Mouse (Mus musculus): ENCODE measurements at regions not wholly inside any gene's neighbourhood (a gene's known extent, or its start where the extent isn't known, plus 50 kb on each side); places are given as distances from the start of the nearest gene placed in this dataset.
A peak's percentile ranks its signal among the peaks of the same experiment; 100 is the strongest.
"Not testable (repeated sequence)": the region's sequence is repeated elsewhere in the genome, so short reads cannot be mapped to it uniquely, and the experiment has no call there.

DNA sequence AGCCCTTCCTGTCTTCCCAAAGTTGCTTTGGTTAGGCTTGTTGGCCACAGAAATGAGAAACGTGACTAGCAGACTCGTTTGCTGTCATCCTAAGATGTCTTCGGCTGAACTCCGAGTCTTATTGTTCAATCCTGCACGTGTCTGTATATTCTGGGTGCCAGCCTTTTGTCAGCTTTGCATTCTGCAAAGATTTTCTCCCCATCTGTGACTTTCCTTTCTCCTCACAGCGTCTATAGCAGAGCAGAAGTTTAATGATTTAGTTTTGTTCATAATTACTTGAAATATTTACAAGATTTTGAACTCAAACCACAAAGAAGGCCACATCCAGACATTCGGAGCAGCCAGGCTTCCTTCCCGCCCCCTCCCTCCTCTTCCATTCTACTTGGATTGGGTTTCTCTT, 152.5 kb downstream of the Kif26a start:
- DNase-seq (ENCODE audit: low read depth, low spot score) = no peak

DNA sequence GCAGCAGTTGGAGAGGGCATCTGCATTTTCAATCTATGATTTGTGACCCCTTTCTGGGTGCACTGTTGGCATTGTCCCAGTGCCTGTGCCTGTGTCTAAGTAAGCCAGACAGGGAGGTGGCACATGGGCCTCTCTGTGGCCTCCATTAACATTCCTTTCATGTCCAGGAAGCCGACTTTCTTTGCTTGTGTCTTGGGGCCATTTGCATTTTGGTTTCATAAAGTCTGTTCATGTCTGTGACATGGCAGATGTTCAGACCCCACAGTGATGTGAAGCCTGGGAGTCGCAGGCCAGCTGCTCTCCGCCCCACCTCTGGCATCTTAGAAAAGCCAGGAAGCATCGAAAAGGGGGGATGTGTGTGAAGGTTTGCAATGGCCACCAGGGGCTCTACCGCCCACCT, 153.1 kb downstream of the Kif26a start:
- no peak for DNase-seq (ENCODE audit: low read depth, low spot score)

DNA sequence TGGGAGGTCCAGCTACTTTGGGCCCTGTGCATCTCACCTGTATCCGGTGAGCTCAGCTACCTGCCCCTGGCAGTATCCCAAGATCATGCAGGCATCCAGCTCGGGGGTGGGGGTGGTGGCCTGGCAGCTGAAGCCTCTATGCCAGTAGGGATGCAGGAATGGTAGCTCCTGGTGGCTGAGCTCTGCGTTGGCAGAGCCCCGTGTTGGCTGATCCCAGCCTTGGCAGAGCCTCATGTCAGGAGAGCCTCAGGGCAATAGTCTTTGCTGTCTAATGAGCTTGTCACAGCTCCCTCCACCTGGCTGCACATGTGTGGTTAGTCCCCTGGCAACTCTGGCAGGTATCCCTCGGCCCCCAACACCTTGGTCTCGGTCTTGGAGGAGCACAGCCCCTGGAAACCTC, 153.6 kb downstream of the Kif26a start:
- no peak for DNase-seq (ENCODE audit: low read depth, low spot score)

DNA sequence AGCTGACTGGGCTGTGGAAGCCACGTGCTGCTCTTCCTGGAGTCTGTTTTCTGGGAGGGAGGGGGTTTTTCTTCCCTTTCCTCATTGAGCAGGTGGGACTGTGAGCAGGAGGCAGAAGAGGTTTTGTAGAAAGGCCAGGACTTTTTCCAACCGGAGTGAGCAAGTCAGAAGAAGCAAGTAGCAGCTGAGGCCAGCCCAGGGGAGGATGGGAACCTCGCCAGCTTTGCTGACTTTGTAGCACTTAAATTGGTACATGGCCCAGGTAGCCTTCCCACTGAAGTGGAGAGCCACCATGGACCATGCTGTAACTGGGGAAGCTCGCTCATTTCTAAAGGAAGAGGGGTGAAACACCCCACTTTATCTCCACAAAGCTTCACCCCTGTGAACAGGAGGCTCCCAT, 154.1 kb downstream of the Kif26a start:
- no peak for DNase-seq (ENCODE audit: low read depth, low spot score)

DNA sequence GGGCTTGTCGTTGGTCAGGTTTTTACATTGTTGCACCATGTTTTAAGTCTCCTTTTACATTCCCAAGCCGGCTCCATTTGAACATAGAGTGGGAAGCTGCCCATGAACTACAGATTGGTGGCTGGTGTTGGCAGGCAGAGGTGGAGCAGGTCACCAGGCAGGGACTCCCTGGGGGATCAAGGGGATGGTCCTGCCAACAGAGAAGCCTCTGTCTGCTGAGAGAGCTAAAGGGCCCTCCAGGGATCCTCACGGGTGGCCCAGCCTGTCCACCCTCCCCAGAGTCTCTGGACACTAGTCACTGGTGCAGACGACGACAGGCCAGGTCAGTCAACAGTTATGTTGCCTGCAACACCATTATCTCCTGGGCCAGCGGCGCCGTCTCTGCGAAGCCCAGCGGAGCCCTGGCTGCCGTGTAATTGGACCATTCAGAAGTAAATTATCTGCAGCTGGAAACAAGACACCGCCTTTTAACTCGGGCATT, 155.4 kb downstream of the Kif26a start:
- no peak for DNase-seq (ENCODE audit: low read depth, low spot score)

DNA sequence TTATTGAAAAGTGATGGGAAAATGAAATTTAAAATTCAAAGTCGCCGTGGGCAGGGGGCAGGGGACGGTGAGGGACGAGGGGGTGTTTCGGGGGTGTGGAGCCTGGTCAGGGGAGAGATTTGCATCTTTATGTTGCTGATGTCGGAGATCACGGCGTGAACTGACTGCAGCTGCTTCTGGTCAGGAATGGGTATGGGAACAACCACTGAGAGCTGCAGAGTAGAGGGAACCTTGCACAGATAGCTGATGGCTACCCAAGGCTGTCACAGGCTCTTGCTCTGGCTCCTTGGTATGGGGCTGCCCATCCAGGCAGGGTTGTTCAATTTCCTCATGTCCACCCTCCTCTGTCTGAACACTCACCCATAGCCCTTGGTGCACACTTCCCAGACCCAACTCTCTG, 155.9 kb downstream of the Kif26a start:
- DNase-seq (ENCODE audit: low read depth, low spot score) = no peak

DNA sequence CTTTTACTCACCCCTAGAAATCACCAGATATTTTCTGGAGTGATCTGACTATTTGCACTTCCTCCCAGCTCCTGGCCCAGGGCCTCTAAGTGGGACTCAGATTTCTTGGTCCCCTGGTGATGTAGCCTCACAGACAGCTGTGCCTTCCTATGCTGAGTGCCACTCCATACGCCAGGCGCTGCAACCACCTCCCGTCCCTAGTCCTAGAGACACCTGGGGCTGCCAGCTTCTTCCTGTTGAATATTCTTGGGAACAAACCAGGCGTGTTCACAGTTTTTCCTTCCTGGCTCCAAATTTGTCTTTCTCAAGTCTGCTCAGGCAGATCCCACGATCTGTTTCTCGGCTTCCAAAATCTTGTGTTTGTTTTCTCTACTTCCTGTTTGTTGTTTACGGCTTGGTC, 160.2 kb downstream of the Kif26a start:
- DNase-seq (ENCODE audit: low read depth, low spot score) = no peak

DNA sequence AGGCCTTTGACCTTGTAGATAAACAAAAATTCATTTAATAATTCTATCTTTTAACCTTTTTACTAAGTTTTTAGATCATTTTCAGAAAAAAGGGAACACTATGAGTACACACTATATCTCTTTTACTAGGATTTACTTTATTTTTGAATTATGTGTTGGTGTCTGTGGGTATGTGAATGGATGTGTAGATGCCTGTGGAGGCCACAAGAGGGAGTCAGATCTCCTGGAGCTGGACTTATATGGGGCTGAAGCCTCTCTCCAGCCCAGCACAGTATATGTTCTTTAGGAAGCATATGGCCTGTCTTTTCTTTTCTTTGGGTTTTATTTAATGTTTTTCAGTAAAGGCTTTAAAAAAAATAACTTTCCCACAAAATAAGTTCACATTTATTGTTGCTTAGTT, 162.0 kb downstream of the Kif26a start:
- peak; percentile 33 for DNase-seq (ENCODE audit: low read depth, low spot score)

DNA sequence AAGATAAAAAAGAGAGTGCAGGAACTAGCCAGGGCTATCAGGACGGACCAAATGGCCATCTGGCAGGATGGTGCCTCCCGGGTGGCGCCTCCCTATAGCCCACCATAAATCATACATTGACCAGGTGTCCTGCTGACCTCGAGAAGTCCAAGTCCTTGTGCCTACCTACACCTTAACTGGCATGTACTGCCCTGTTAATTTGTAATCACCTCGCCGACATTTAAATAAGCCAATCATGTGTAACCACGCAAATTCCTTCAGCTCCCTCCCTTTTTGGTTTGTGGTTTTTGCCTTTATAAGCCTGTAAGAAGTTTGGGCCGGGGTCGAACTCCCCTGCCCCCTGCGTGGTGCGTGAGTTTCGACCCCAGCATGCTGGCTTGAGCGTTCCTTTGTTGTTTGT, 163.1 kb downstream of the Kif26a start:
- not testable (repeated sequence) for DNase-seq (ENCODE audit: low read depth, low spot score)

DNA sequence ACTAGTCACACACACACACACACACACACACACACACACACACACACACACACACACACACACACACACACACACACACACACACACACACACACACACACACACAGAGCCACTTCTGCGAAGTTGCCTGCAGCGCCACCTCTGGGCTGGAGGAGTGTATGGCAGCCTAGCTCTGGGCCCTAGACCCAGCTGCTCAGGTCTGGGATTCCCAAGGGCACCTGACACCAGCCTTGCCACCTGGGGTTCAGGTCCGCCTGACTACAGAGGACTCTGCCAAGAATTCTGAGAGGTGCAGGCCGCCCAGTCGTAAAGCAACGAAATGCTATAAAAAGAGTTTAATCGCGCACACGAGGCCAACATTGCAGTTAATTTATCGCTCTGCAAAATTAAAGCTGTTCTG, 163.8 kb downstream of the Kif26a start:
- DNase-seq (ENCODE audit: low read depth, low spot score) = peak; percentile 53

DNA sequence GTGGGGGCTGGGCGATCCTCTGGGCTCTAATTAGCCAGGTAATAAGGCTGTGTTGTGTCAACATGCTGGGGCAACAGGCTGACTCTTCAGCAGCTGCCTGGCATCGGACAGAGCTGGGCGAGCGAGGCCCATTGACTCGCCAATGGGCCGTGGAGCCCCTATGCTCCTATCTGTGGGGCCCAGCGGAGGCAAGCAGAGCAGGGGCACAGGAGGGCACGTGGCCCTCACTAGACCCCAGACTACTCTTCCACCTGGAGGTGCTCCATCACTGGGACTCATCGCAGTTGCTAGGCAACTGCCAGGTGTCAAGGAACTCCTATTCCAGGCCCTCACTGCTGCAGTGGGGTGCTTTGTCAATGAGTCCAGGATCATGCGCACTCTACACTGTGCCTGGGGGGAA, 164.7 kb downstream of the Kif26a start:
- DNase-seq (ENCODE audit: low read depth, low spot score) = peak; percentile 44

DNA sequence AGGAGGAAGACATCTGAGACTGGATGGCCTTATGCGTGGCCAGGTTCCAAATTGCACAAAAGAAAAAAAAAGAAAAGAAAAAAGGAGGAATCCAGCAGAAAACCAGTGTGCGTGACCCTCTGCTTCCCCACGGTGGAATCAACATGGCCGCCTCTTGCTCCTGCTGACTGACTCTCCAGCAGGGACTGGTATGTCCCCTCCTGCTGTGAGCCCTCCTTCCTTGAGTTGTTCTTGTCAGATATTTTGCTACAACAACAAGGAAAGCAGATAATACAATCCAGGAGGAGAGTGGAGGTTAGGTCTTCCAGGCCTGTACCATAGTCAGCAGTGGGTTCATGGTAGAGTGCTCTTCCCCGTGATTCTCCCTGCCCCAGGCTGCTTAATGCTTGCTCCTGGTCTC, 168.8 kb downstream of the Kif26a start:
- DNase-seq (ENCODE audit: low read depth, low spot score) = peak; percentile 51

DNA sequence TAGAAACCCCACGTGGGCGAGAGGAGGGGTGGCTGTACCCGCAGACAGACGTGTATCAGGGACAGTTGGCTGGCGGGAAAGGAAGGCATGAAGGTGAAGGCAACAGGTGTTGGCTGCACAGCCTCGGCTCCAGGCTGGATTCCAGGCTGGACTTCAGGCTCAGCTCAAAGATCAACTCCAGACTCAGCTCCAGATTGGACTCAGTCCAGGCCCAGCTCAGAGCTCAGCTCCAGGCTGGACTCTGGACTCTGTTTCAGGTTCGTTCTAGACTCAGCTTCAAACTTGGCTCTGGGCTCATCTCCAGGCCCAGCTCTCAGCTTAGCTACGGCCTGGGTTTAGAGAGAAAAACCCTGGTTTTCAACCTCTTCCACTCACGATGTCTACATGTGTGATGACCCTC, 171.2 kb downstream of the Kif26a start:
- DNase-seq (ENCODE audit: low read depth, low spot score) = no peak

DNA sequence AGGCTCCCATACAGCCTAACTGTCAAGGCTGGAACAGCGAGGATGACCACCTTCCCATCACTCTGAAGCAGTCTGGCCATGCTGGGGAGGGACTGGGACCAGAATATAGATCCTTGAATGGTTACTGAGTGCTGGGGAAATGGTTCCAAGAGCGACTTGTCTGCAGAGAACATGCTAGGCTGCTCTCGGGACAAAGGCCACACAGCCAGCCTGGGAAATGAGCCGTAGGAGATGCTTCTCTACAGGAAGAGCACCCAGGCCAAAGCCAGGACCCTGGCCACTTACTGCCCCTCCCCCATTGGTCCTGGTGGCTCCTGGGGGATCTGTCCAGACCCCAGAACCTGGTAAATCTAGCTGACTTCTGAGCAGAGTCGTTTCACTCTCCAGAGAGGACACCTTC, 170.8 kb upstream of the A530016L24Rik start:
- no peak for DNase-seq (ENCODE audit: low read depth, low spot score)

DNA sequence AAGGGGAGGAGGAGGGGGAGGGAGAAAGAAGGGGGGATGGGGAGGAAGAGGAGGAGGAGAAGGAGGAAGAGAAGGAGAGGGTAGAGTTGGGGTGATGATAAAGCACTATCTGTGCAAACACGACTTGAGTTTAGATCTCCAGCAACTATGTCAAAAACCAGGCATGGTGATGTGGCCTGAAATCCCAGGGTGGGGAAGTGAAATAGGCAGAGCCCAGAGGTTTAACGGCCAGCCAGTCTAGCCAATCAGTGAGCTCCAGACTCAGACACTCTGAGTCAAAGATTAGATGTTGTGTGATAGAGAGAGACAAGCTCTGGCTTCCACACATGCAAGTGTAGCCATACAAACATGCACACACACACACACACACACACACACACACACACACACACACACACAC, 167.1 kb upstream of the A530016L24Rik start:
- no peak for DNase-seq (ENCODE audit: low read depth, low spot score)

DNA sequence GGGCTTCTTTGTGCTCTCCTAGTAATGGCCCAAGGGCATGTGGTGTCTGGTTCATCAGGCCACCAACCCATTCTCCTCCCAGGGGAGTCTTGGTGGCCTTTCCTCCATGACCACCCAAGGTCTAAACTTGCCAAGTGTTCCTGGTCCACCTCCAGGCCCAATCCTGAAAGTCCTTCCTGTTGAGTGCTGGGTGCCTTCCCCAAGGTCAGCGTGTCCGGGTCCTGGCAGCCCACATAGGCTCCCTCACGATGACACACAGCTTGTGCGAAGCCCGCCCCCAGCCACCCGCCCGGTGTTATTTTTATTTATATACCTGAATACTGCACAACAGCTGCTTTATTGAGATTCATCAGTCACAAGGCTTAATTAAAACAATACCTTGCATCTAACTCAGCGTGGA, 161.8 kb upstream of the A530016L24Rik start:
- no peak for DNase-seq (ENCODE audit: low read depth, low spot score)

DNA sequence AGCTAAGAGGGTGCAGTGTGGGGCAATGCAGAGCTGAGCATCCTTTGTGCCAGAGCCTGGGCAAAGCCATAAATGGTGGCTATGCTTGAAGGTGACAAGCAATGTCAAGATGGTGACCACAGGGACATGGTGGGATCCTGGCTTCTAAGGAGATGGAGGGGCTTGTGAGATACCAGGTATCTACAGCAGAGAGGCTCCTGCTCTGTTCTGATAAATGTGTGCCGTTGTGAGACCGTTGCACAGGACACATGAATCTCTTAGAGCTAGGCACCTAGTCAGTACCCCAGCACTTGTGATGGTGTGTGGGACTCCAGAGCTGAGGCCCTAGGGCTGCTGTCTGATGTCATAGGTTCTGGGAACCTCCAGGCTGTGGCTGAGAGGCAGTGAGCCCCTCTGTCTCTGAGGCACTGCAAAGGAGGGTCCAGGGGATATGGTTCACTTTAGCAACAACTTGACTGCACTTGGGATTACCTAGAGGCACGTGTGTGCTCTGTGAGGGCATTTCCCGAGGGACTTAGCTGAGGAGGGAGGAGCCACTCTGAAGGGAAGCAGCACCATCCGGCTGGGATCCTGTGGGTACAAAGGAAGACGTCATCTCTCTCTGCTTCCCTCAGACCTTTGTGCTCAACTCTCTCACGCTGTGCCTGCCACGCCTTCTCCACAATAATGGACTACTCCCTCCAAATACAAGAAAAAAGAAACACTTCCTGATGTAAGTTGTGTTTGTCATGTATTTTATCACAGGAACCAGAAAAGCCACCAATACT, 160.3 kb upstream of the A530016L24Rik start:
- DNase-seq (ENCODE audit: low read depth, low spot score) = peak; percentile 52

DNA sequence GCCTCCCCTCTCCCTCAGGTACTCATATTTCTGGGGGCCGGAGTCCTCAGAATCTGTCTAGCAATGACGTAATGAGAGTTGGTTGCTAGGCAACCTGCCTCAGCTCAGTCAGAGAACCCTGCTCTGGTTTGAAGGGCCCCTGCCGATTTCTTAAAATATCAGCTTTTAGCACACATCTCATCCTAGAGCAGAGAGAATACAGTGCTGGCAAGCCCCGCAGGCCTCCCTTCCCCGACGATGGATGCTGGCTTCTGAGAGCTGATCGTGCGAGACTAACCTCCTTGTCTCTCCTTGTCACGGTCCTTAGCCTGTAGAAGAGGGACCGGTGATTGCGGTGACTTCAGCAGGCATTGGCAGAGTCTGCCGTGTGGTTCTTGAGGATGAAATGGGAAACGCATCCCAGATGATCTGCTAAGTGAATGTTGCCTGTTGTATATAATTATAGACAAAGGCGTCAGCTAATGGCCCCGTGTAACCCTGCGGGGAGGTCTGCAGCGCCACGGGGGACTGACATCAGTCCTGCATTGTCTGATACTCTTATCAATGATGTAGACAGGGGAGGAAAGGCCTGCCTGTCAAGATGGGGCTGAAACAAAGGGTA, 159.4 kb upstream of the A530016L24Rik start:
- peak; percentile 55 for DNase-seq (ENCODE audit: low read depth, low spot score)

DNA sequence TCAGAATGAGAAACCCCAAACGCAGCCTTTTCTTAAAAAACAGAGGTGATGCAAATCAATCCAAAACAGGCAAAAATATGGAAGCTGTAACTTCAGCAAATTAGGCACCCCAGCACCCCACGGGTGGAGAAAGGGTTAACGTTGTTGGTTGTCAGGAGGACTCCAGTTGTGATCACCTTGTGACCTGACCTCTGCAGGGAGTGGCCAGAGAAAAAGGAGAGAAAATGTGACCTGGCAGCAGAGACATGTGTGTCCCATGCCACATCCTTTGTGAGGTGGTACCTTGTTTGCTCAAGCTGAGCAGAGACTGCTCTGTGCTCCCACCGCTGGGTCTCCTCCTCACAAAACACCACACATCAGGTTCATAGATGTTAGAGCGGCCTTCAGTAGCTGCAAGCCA, 158.7 kb upstream of the A530016L24Rik start:
- DNase-seq (ENCODE audit: low read depth, low spot score) = no peak

DNA sequence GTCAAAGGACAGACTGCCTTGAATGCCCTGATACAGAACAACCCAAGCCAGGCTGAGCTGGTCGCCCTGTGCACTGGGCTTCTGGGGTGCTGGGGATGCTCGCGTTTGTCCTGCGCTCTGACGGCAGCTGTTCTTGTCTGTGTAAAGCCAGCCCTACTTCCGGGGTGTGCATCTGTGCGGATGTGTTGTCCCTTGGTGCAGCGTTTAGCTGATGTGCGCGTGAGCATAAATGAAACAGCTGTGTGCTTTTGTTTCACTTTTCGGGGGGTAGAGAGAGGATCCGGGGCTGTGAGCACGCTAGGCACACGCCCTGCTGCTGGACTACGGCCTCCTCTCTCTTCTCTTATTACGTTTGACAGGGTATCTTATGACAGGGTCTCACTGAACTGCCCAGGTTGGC, 158.2 kb upstream of the A530016L24Rik start:
- DNase-seq (ENCODE audit: low read depth, low spot score) = no peak

DNA sequence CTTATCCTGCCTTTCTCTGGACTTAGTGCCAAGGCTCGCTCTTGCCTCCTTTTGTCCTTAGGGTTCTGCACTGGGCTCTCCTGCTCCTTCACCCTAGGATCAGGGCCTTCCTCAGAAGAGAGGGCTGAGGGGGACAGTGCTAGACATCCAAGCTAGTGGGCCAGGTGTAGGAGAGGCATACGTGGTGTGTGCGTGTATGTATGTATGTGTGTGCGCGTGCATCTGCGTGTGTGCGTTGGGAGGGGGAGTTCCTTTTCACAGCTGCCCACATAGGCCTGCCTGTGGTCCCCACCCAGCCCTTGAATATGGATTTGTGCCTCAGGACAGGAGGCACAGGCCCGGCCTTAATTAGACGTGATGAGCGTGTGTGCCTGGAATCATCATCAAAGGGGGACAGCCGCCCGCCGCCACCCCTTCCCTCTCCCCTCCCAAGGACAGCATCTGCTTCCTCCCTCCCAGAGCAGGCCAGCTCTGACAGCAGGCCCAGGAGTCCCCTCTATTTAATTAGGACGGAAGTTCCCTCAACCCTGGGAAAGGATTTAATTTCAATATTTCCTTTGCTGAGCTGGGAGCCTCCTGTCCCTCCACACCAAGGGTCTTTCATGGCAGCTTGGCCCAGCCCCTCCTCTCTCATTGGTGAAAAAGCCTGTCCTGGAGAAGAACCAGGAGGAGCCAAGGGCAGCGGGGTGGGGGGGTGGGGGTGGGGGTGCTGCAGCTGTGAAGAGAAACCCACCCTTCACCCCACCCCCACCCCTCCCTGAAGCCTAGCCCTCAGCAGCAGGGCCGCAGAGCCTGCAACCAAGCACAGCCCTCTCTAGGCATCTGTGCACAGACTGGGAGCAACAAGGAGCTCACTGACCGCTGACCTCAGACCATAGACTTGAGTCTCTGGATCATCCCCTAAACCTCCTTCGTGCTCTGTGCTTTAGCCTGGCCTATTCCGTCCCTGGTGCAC, 155.8 kb upstream of the A530016L24Rik start:
- no peak for DNase-seq (ENCODE audit: low read depth, low spot score)

DNA sequence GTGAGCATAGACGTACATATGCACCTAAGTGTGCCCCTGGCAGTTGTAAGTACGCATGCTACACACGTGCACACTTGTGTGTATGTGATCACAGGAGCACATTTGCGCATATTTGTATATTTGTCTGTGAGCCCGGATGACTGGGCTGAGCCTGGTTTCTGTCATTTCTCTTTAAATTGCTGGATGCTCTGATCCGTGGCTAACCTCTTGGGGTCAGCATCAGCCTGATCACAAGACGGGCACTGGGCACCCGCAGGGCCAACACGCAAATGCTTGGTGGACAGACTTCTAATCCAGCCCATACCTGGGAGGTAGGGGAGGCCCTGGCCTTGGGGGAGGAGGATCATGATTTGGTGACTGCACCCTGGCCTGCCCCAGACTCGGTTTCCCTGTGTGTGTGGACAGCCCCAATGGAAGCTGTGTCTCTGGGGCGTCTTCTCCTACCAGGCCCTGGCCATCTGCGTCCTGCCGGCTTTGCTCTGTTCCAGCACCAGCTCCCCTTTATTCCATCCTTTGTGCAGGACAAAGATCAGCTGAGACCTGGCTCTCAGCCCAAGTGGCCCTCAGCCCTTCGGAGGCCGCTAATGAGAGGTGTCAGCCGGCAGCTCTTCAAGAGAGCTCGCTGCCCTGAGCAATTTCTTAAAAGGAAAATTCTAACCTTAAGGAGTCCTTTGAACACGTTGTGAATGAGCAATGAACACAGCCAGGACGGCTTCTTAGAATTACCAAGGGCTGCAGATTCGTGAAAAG, 155.0 kb upstream of the A530016L24Rik start:
- no peak for DNase-seq (ENCODE audit: low read depth, low spot score)
